18 mouse cellular contexts compared by ENCODE assay signal in the genomic region with DNA sequence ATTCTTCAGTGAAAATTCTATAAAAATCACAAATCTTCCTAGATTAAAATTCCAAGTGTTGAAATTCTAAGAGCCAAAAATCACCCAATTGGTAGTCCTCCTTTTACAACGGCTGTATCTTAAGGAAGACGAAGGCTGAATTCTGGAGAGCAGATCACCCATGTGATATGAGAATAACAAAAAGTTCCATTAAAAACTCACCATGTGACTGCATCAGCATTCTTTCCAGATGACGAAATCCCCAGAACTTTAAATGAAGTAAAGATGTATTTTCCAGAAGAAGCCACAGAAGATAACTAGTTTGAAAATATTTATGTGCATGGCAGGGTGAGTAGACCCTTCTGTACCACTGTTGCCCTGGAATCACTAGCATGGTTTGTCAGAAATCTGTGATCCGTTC.
"Had no signal": no experiment of that assay in that cellular context is flagged by ENCODE, and none has a peak within 500 bp of the region (broad histone marks: within the 10 kb centered on the region; RNA-seq: fewer than 3 reads in every experiment).

No protein-coding gene starts in this region.

- H3K36me3 ChIP-seq: midbrain, embryonic 10.5 days; midbrain, embryonic 13.5 days; neural tube, embryonic 13.5 days; neural tube, embryonic 15.5 days had no signal

- H3K27me3 ChIP-seq: midbrain, embryonic 13.5 days; neural tube, embryonic 13.5 days; neural tube, embryonic 15.5 days had no signal

- H3K4me1 ChIP-seq: midbrain, embryonic 13.5 days; neural tube, embryonic 13.5 days; neural tube, embryonic 15.5 days had no signal

- H3K9ac ChIP-seq: lung, embryonic 14.5 days; midbrain, embryonic 13.5 days; neural tube, embryonic 13.5 days; neural tube, embryonic 15.5 days had no signal

- H3K27ac ChIP-seq: midbrain, embryonic 10.5 days; midbrain, embryonic 13.5 days; neural tube, embryonic 13.5 days; neural tube, embryonic 15.5 days had no signal

- H3K4me2 ChIP-seq: lung, embryonic 14.5 days; midbrain, embryonic 13.5 days; neural tube, embryonic 13.5 days; neural tube, embryonic 15.5 days had no signal

- H3K9me3 ChIP-seq: midbrain, embryonic 10.5 days; midbrain, embryonic 13.5 days; neural tube, embryonic 13.5 days; neural tube, embryonic 15.5 days had no signal

- DNase-seq: lung, adult 18-20 months; lung, embryonic 14.5 days; lung, postnatal 10 days; lung, postnatal 4 days; retina, postnatal 1 day; right cerebral cortex, adult 18-20 months; right cerebral cortex, postnatal 25 days; right cerebral cortex, postnatal 4 days; spleen, adult 18-20 months; thymus, adult 18-20 months; thymus, postnatal 14 days; thymus, postnatal 36 days had no signal

- ATAC-seq: midbrain, embryonic 13.5 days; midbrain, embryonic 16.5 days had no signal

- H3K4me3 ChIP-seq: midbrain, embryonic 10.5 days; midbrain, embryonic 13.5 days; myocyte; neural tube, embryonic 13.5 days; neural tube, embryonic 15.5 days had no signal
